Mouse (Mus musculus) forebrain, embryonic 10.5 days (tissue): Measurements from ENCODE around the gene Abtb2. TPM values are rescaled to one million over a fixed set of nuclear protein-coding genes. Genes with fewer than 3 reads are reported as not detected.

Experiments used
- DNase-seq: peaks from one replicate; pipeline ENCODE4 v3.0.0-alpha.2; 2017; ENCODE audit warnings: low spot score; ENCODE audit errors: extremely low spot score
- H3K27ac ChIP-seq: fragments of 300-500 bp; sonication (generic); 2 replicates; pipeline ENCODE4 v1.5.1; 2016; ENCODE audit warnings: mild to moderate bottlenecking
- H3K27me3 ChIP-seq: fragments of 300-500 bp; sonication (generic); 2 replicates; pipeline ENCODE4 v1.6.1; 2016; ENCODE audit warnings: mild to moderate bottlenecking; ENCODE audit not compliant: poor library complexity, severe bottlenecking
- H3K36me3 ChIP-seq: fragments of 300-500 bp; sonication (generic); replicated peaks from 2 replicates; pipeline ENCODE4 v1.6.1; 2016; ENCODE audit warnings: mild to moderate bottlenecking, moderate library complexity
- H3K4me1 ChIP-seq: fragments of 300-500 bp; sonication (generic); 2 replicates; pipeline ENCODE4 v1.6.1; 2016
- H3K4me3 ChIP-seq: fragments of 300-500 bp; sonication (generic); 2 replicates; pipeline ENCODE4 v1.5.1; 2016; ENCODE audit warnings: mild to moderate bottlenecking, moderate library complexity
- H3K9me3 ChIP-seq: fragments of 300-500 bp; sonication (generic); 2 replicates; pipeline ENCODE4 v1.6.1; 2016; ENCODE audit warnings: mild to moderate bottlenecking, moderate library complexity
- WGBS: fragments of 180-500 bp; shearing (Covaris S2); methylation state at CpG from one replicate; pipeline ENCODE4 v1.1.7; 2016; 5-methylcytosine and 5-hydroxymethylcytosine counted together
- polyA plus RNA-seq: library from polyadenylated mRNA; unstranded; fragments of >200 nt; fragmentation: Nextera tagmentation; extraction: Ambion mirVana; gene quantifications from 2 replicates; pipeline ENCODE4 v1.2.1, GENCODE M21; 2016

The Abtb2 gene
- polyA plus RNA-seq, 1 experiment from 2014 or later = 11.5 TPM

DNA sequence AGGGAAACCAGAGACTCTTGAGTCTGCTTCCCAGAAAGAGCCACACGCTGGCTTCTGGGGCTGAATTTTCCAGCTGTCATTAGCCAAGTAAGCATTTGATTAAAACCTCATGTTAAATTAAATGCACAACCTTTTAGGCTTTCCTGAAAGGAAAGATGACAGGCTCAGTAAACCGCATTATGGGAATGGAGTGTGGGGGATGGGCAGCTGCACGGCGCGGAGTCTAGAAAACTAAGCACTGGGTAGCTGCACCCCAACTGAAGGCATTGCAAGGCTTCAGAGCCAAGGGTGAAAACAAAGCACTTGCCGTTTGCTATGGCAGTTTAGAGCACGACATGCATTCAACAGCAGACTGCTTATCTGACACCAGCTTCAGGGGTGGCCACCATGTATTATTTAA, 2.1 kb downstream of the Abtb2 start:
- H3K27ac ChIP-seq = no peak overlapping the region

DNA sequence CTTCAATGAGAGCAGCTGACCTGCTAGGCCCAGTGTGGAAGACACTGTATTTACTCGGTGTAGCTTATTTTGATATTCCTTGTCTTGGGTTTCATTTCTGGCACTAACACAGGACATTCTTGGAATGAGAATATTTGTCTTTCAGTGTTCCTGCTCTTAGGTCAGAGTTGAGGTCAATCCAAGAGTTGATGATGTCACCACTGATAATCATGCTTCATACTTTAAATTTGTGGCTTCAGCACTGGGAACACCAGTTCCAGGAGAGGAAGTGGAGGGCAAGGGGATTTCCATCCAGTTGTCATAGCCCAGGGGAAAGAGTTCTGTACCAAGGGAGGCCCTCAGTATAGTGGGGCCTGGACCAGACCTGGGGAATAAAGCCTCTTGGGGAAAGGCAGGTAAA, 3.6 kb downstream of the Abtb2 start:
- peak overlapping the region; percentile 75 for H3K4me3 ChIP-seq
- no peak for DNase-seq
- H3K36me3 ChIP-seq = no peaks in the 10 kb centered on the region
- H3K27ac ChIP-seq = no peak overlapping the region
- H3K4me1 ChIP-seq = peaks cover 79% of the 10 kb centered on the region
- H3K9me3 ChIP-seq = no peaks in the 10 kb centered on the region
- H3K27me3 ChIP-seq = peaks cover 54% of the 10 kb centered on the region
- WGBS = 76% methylated on average over 1 of the region's 1 CpGs

More for the DNA sequence above, 2.1 kb downstream of the Abtb2 start:
- peaks cover 56% of the 10 kb centered on the region for H3K27me3 ChIP-seq
- WGBS = 29% methylated on average over 7 of the region's 7 CpGs
- peak overlapping the region; percentile 75 for H3K4me3 ChIP-seq
- no peaks in the 10 kb centered on the region for H3K36me3 ChIP-seq
- H3K9me3 ChIP-seq = no peaks in the 10 kb centered on the region
- DNase-seq = no peak
- H3K4me1 ChIP-seq = peaks cover 79% of the 10 kb centered on the region

DNA sequence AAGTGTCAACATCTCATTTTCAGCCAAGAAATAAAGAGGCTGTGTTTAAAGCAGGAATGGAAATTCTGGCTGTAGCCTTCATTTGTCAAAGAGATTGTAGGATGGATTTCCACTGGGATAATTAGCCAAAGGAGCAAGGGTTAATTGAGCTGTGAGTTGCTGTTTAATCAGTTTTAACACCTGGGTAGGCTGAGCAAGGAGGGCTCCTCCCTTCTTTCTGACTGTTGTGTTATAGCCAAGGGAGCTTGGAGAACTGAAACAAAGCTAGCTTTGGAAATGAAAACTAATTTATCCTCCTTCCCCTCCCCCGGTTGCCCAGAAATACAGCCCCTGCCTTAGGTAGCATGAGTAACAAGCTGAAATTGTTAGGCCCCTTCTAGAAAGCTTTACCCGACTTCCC, 6.2 kb downstream of the Abtb2 start:
- 55% methylated on average over 2 of the region's 2 CpGs for WGBS

DNA sequence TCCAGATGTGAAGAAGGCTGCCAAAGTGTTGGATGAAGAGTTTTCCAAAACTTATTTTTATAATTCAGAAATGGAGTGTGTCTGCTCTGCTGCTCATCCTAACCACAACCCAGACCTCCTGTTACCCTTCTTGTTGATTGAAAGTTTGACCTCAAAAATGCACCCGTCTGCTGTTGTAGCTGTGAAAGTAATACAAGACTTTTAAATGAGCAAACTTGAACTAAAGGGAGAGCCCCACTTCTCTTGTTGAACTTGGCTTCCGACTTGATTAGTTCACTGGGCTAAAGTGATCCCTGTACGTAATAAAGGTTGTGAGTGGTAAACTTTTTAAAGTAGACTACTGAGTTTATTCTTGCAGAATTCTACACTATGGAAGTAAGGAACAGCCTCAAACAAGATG, 10.3 kb downstream of the Abtb2 start:
- DNase-seq = no peak
- H3K36me3 ChIP-seq = no peaks in the 10 kb centered on the region
- WGBS = 92% methylated on average over 3 of the region's 3 CpGs
- H3K27ac ChIP-seq = no peak overlapping the region
- H3K4me1 ChIP-seq = peaks cover 45% of the 10 kb centered on the region
- H3K4me3 ChIP-seq = no peak overlapping the region
- no peaks in the 10 kb centered on the region for H3K9me3 ChIP-seq
- H3K27me3 ChIP-seq = 0 out of 2 replicates have a peak, but pooled peaks cover 14% of the 10 kb centered on the region

More for the DNA sequence above, 6.2 kb downstream of the Abtb2 start:
- no peak overlapping the region for H3K4me3 ChIP-seq
- H3K4me1 ChIP-seq = peaks cover 53% of the 10 kb centered on the region
- peaks cover 46% of the 10 kb centered on the region for H3K27me3 ChIP-seq
- H3K36me3 ChIP-seq = no peaks in the 10 kb centered on the region
- H3K27ac ChIP-seq = no peak overlapping the region
- DNase-seq = no peak
- no peaks in the 10 kb centered on the region for H3K9me3 ChIP-seq

DNA sequence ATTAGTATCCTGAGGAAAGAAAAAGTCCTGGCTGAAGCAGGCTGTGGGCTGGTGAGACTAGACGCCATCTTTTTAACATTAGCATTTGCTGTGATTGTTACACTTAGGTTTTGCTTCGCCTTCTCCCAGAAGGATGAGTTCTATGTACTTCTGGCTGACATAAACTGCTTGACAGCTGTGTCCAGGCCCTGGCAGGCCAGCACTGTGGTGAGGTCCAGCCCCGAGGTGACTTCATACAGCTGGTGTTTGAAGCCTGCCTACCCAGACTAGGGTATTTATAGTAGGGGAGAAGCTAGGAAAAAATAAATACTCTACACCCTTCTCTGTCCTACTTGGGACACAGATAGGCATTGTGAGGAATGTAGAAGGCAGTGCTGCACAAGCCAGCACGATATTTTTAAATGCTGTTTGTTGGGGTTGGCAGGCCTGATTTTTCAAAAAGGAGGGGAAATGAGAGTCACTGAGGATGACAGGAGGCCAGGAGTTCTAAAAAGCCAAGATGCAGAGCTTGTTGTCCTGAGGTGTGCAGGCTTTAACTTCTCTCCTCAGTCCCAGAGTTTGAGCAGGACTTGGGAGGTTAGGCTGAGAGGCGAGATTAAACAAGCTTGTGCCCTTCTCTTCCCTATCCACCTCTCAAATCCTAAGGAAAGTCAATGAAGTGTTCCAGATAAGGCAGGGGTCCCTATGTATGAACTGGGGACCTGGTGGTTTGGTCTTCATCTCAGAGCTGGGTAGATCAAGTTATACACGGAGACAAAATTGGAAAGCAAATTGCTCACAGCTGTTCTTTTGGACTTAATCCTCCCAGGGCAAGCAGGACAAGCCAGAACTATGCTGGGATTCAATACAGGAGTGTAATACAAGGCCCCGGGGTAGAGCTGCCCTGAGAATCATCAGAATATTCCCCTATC, 11.9 kb downstream of the Abtb2 start:
- Histone ChIP-seq H3K4me3 (no peak overlapping the region), H3K36me3 (no peaks in the 10 kb centered on the region), H3K4me1 (peaks cover 46% of the 10 kb centered on the region), H3K27me3 (0 out of 2 replicates have a peak, but pooled peaks cover 11% of the 10 kb centered on the region), H3K9me3 (no peaks in the 10 kb centered on the region), H3K27ac (no peak overlapping the region)
- 81% methylated on average over 7 of the region's 7 CpGs for WGBS
- DNase-seq = no peak

DNA sequence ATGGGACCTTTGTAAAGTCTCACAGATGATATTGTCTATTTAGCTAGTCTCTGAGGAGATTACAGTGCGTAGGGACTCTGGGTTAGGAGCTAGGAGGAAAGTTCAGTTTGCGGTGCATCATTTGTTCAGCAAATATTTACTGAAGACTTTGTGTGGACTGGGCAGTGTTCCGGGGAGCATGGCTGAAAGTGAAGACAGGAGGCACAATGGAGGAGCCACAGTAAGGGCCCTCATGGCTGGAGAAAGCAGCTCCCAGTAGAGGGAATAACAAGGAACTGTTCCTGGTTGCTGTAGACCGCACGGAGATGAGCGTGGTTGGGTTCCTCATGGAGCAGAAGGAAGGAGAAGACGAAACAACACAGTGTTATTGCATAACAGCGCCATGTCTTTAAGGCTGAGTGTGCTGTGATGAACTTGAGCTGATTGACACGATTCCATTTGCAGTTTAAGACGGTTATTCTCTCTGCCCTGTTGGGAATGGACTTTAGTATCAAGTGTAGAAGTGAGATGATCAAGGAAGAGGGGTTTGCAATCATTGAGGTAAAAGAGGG, 12.6 kb downstream of the Abtb2 start:
- H3K36me3 ChIP-seq = no peaks in the 10 kb centered on the region
- no peak overlapping the region for H3K27ac ChIP-seq
- no peaks in the 10 kb centered on the region for H3K9me3 ChIP-seq
- no peak overlapping the region for H3K4me3 ChIP-seq
- DNase-seq = no peak
- 0 out of 2 replicates have a peak, but pooled peaks cover 7% of the 10 kb centered on the region for H3K27me3 ChIP-seq
- 97% methylated on average over 10 of the region's 10 CpGs for WGBS
- H3K4me1 ChIP-seq = peaks cover 51% of the 10 kb centered on the region

DNA sequence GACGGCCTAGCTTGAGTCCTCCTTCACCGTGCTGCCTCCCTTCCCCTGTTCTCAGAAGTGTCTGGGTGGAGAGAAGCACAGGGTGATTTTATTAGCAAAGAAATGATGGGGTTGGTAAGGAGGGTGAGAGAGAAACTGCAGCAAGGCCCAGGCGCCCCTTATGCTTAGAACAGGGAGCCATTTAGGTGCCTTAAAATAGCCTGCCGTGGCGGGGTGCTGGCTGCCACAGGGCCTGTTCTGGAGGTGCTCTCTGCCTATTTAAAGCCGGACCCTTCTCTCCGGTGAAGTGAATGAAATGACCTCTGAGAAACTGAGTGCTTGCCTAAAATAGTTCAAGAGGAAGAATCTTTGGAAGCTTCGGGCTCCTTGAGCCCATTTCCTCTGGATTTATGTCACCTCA, 14.6 kb downstream of the Abtb2 start:
- Histone ChIP-seq H3K4me3 (no peak overlapping the region), H3K36me3 (no peaks in the 10 kb centered on the region), H3K27me3 (no peaks in the 10 kb centered on the region), H3K4me1 (peaks cover 58% of the 10 kb centered on the region), H3K27ac (no peak overlapping the region), H3K9me3 (no peaks in the 10 kb centered on the region)
- no peak for DNase-seq
- 80% methylated on average over 8 of the region's 8 CpGs for WGBS

DNA sequence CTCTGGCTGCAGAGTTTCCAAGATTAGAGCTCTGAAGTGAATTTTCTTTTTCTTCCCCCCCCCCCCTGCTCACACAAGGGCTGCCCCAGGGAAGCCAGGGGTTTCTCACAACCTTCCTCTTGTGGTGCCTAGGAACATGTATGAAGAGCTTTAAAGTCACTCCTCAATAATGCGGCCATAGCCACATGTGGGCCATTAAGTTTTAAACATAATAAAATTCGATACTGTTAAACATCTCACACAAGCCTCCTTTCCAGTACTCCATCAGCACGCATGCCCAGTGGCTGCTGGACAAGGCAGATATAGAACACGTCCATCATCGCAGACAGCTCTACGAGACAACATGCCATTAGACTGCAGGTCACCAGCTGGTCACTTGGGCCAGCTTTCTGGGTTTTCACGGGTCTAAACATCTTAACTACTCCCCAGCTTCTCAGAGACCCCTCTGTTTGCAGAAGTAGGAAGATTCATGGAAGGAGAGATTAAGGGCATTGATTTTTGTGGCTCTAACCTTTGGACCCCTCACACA, 15.3 kb downstream of the Abtb2 start:
- H3K36me3 ChIP-seq = no peaks in the 10 kb centered on the region
- H3K4me1 ChIP-seq = peaks cover 58% of the 10 kb centered on the region
- no peak for DNase-seq
- no peak overlapping the region for H3K4me3 ChIP-seq
- no peaks in the 10 kb centered on the region for H3K27me3 ChIP-seq
- WGBS = 73% methylated on average over 7 of the region's 7 CpGs
- H3K27ac ChIP-seq = no peak overlapping the region
- no peaks in the 10 kb centered on the region for H3K9me3 ChIP-seq

DNA sequence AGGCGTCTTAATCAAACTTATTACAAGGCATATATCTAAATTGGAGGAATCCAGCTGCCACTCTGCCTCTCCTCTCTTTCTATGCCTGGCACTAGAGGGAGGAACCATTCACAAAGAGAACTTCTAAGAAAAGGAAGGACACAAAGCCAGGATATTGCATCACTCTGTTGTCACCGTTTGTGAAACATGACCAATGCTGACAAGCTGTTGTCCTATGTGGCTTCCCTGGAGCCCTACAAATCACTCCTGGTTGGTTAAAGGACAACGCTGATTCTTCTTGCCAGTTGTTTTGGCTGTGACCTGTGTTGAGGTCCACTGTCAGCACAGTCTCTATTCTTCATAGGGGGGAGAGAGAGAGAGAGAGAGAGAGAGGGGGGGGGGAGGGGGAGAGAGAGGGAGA, 17.2 kb downstream of the Abtb2 start:
- Histone ChIP-seq H3K27ac (no peak overlapping the region), H3K4me3 (no peak overlapping the region), H3K27me3 (no peaks in the 10 kb centered on the region), H3K9me3 (no peaks in the 10 kb centered on the region), H3K4me1 (peaks cover 52% of the 10 kb centered on the region), H3K36me3 (no peaks in the 10 kb centered on the region)
- WGBS = 73% methylated on average over 3 of the region's 3 CpGs
- DNase-seq = no peak

DNA sequence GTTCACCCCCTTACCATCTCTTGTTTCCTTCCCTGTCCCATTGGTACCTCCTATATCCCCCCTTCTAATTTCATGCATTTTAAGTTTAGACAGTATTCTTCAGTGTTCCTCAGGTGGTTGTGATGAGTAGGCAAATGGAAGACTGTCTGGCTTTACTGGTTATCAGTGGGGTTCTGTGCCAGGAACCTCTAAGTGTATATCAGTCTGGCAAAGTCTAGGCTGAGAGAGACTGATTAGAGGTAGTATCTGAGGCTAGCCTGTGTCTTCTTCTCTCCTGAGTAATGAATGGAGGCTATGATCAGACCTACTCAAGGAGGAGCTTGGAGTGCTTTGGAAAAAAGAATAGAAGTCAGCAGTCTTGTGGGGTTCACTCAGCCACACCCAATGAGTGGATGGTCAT, 18.0 kb downstream of the Abtb2 start:
- Histone ChIP-seq H3K4me1 (peaks cover 50% of the 10 kb centered on the region), H3K4me3 (no peak overlapping the region), H3K27me3 (no peaks in the 10 kb centered on the region), H3K9me3 (no peaks in the 10 kb centered on the region), H3K36me3 (no peaks in the 10 kb centered on the region), H3K27ac (no peak overlapping the region)
- DNase-seq = no peak

DNA sequence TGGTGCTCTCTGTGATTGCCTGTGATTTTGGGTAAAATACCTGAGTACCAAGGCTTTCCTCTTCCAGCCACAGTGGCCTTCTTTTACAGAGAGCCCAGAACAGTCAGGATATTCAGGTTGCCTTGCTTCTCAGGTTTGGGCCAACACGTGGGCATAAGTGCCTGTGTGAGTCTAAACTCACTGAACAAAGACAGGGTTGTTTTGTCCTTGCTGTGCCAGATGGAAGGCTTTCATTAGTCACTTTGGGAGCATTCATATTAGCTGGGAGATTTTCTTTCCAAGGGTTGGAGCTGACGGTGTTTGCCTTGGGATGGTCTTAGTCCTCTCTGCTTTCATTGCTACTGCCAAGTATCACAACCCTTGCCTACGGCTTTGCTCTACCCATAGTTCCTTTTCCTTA, 20.3 kb downstream of the Abtb2 start:
- Histone ChIP-seq H3K36me3 (no peaks in the 10 kb centered on the region), H3K27ac (no peak overlapping the region), H3K4me3 (no peak overlapping the region), H3K27me3 (no peaks in the 10 kb centered on the region), H3K4me1 (peaks cover 34% of the 10 kb centered on the region), H3K9me3 (no peaks in the 10 kb centered on the region)
- 81% methylated on average over 3 of the region's 3 CpGs for WGBS
- DNase-seq = no peak

DNA sequence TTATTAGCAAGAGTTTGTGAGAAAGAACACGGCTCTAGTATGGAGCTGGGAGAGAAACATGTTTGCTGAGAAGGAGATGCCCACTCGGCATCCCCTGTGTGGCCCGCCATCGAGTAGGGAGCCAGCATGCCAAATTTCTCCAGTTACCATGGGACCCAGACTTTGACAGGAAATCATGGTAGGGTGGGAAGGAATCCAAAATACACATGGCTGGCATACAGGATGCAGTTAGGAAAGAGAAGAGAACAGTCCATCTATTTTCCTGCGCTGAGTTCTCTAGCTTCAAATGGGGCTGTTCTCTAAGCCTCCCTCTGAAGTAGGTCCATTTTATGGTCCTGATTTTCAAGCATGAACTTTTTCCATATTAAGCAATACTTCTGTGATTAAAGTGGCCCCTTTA, 22.7 kb downstream of the Abtb2 start:
- Histone ChIP-seq H3K36me3 (no peaks in the 10 kb centered on the region), H3K4me3 (no peak overlapping the region), H3K9me3 (no peaks in the 10 kb centered on the region), H3K27ac (no peak overlapping the region), H3K4me1 (peaks cover 35% of the 10 kb centered on the region), H3K27me3 (no peaks in the 10 kb centered on the region)
- no peak for DNase-seq
- 86% methylated on average over 5 of the region's 5 CpGs for WGBS

DNA sequence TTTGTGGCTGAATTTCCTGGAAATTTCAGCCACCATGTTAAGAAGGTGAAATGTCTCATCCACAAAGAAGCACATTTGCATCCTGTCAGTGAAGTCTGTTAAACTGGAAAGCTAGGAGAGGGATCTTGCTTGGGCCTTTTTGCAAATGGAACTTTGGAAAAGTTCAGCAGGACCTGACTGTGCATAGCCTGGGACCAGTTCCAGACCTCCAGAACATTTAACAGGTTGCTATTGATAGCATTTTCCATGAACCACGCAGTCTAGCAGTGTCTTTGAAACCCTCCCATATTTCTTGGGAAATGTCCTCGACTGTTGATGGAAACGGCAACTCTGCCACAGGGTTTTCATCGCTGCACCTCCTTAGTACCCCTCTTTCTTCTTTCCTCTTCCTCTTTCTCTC, 23.3 kb downstream of the Abtb2 start:
- Histone ChIP-seq H3K27me3 (no peaks in the 10 kb centered on the region), H3K36me3 (no peaks in the 10 kb centered on the region), H3K27ac (no peak overlapping the region), H3K9me3 (no peaks in the 10 kb centered on the region), H3K4me3 (no peak overlapping the region), H3K4me1 (peaks cover 38% of the 10 kb centered on the region)
- WGBS = 94% methylated on average over 4 of the region's 4 CpGs
- no peak for DNase-seq
